Mouse (Mus musculus): ENCODE results near the gene C130050O18Rik.

- TF ChIP-seq HCFC1 (IDR thresholded peaks at IDR 0.05; ENCODE audit: borderline replicate concordance, insufficient read depth, low read length) (no peak), CHD2 (IDR thresholded peaks at IDR 0.05; ENCODE audit: low read depth, low read length) (no peak)
Measured at GRCm38 (mm10) chr5:139434940-139435339, 29.9 kb downstream of the C130050O18Rik start.
